Mouse (Mus musculus) MEL (cell line): ENCODE results near the gene Smu1. TPM values are rescaled to one million over a fixed set of nuclear protein-coding genes. Genes with fewer than 3 reads are reported as not detected.

Source experiments
- DNase-seq: peaks from one replicate; pipeline ENCODE4 v3.0.0; 2011; ENCODE audit warnings: low read depth, low spot score
- H3K27ac ChIP-seq: 2 replicates; pipeline ENCODE4 v1.5.1; 2012; ENCODE audit warnings: low read depth, mild to moderate bottlenecking, control low read depth, low read length, moderate library complexity; ENCODE audit not compliant: control insufficient read depth
- H3K27me3 ChIP-seq, 2 experiments: fragments of 150-350 bp in 1 of 2; sonication (generic) in 1 of 2; 2 replicates each; pipeline ENCODE4 v1.6.1; 2012; ENCODE audit warnings: low read length in 2 of 2, mild to moderate bottlenecking in 2 of 2, improper control_type of control experiment in 1 of 2, moderate library complexity in 1 of 2; ENCODE audit not compliant: insufficient read depth in 2 of 2, control insufficient read depth in 1 of 2
- H3K36me3 ChIP-seq, 2 experiments: 2 replicates each; pipeline ENCODE4 v1.6.1; 2012 to 2014; ENCODE audit warnings: low read length in 2 of 2, improper control_type of control experiment in 1 of 2, inconsistent platforms in 1 of 2, mild to moderate bottlenecking in 1 of 2; ENCODE audit not compliant: insufficient read depth in 2 of 2, control insufficient read depth in 1 of 2
- H3K4me1 ChIP-seq, 2 experiments: fragments of 150-350 bp in 1 of 2; sonication (generic) in 1 of 2; 2 replicates each; pipeline ENCODE4 v1.6.1; 2012; ENCODE audit warnings: low read length in 2 of 2, improper control_type of control experiment in 1 of 2, mild to moderate bottlenecking in 1 of 2; ENCODE audit not compliant: insufficient read depth in 2 of 2, control insufficient read depth in 1 of 2
- H3K4me3 ChIP-seq, 2 experiments: fragments of 150-350 bp in 1 of 2; sonication (generic) in 1 of 2; 2 replicates each; pipeline ENCODE4 v1.5.1; 2012; ENCODE audit warnings: low read depth in 2 of 2, low read length in 2 of 2, mild to moderate bottlenecking in 2 of 2, moderate library complexity in 2 of 2, control low read depth in 1 of 2, improper control_type of control experiment in 1 of 2; ENCODE audit not compliant: control insufficient read depth in 1 of 2, insufficient read depth in 1 of 2
- H3K79me2 ChIP-seq: 2 replicates; pipeline ENCODE4 v1.6.1; 2012; ENCODE audit warnings: mild to moderate bottlenecking, low read length, moderate library complexity; ENCODE audit not compliant: control insufficient read depth, poor library complexity, insufficient read depth
- H3K9ac ChIP-seq: 2 replicates; pipeline ENCODE4 v1.6.1; 2012; ENCODE audit warnings: low read depth, mild to moderate bottlenecking, control low read depth, low read length, moderate library complexity; ENCODE audit not compliant: control insufficient read depth, poor library complexity, severe bottlenecking
- H3K9me3 ChIP-seq: fragments of 150-350 bp; sonication (generic); replicated peaks from 2 replicates; pipeline ENCODE4 v1.6.1; 2012; ENCODE audit warnings: mild to moderate bottlenecking, low read length, improper control_type of control experiment, moderate library complexity; ENCODE audit not compliant: insufficient read depth
- BHLHE40 ChIP-seq: IDR thresholded peaks from 2 replicates; pipeline ENCODE4 v1.6.1; 2012; ENCODE audit warnings: low read depth, mild to moderate bottlenecking, inconsistent platforms, low read length, improper control_type of control experiment, borderline replicate concordance
- CHD2 ChIP-seq: IDR thresholded peaks from 2 replicates; pipeline ENCODE4 v1.6.1; 2011; ENCODE audit warnings: low read length, improper control_type of control experiment
- ELF1 ChIP-seq: IDR thresholded peaks from 2 replicates; pipeline ENCODE4 v1.6.1; 2014; ENCODE audit warnings: low read depth, mild to moderate bottlenecking, inconsistent platforms, low read length, improper control_type of control experiment, moderate library complexity
- ETS1 ChIP-seq: IDR thresholded peaks from 2 replicates; pipeline ENCODE4 v1.6.1; 2012; ENCODE audit warnings: low read depth, mild to moderate bottlenecking, inconsistent platforms, low read length, improper control_type of control experiment, moderate library complexity
- GABPA ChIP-seq: IDR thresholded peaks from 2 replicates; pipeline ENCODE4 v1.6.1; 2012; ENCODE audit warnings: low read depth, mild to moderate bottlenecking, inconsistent platforms, low read length, improper control_type of control experiment, moderate library complexity
- GATA1 ChIP-seq: IDR thresholded peaks from 2 replicates; pipeline ENCODE4 v1.6.1; 2011; ENCODE audit warnings: low read depth, low read length, improper control_type of control experiment
- HCFC1 ChIP-seq: IDR thresholded peaks from 2 replicates; pipeline ENCODE4 v1.6.1; 2012; ENCODE audit warnings: low read depth, mild to moderate bottlenecking, inconsistent platforms, low read length, improper control_type of control experiment, moderate library complexity
- JUND ChIP-seq: IDR thresholded peaks from 2 replicates; pipeline ENCODE4 v1.6.1; 2011; ENCODE audit warnings: low read depth, mild to moderate bottlenecking, improper control_type of control experiment, low read length
- MAFK ChIP-seq: IDR thresholded peaks from 2 replicates; pipeline ENCODE4 v1.6.1; 2011; ENCODE audit warnings: low read depth, mild to moderate bottlenecking, low read length, improper control_type of control experiment, borderline replicate concordance
- MAX ChIP-seq: IDR thresholded peaks from 2 replicates; pipeline ENCODE4 v1.6.1; 2011; ENCODE audit warnings: low read length, improper control_type of control experiment
- MAZ ChIP-seq: IDR thresholded peaks from 2 replicates; pipeline ENCODE4 v1.6.1; 2012; ENCODE audit warnings: low read depth, mild to moderate bottlenecking, inconsistent platforms, low read length, improper control_type of control experiment
- MXI1 ChIP-seq: IDR thresholded peaks from 2 replicates; pipeline ENCODE4 v1.6.1; 2011; ENCODE audit warnings: mild to moderate bottlenecking, low read depth, low read length, improper control_type of control experiment
- MYB ChIP-seq: IDR thresholded peaks from 2 replicates; pipeline ENCODE4 v1.6.1; 2011; ENCODE audit warnings: mild to moderate bottlenecking, low read depth, low read length, improper control_type of control experiment
- NELFE ChIP-seq: IDR thresholded peaks from 2 replicates; pipeline ENCODE4 v1.6.1; 2011; ENCODE audit warnings: low read depth, low read length, improper control_type of control experiment
- NRF1 ChIP-seq: IDR thresholded peaks from 2 replicates; pipeline ENCODE4 v1.6.1; 2014; ENCODE audit warnings: low read depth, mild to moderate bottlenecking, inconsistent platforms, low read length, improper control_type of control experiment, moderate library complexity; ENCODE audit not compliant: poor library complexity, insufficient read depth, severe bottlenecking
- POLR2A ChIP-seq, 2 experiments: IDR thresholded peaks; 2 replicates each; pipeline ENCODE4 v1.6.1; 2011 to 2012; ENCODE audit warnings: low read length in 2 of 2, mild to moderate bottlenecking in 2 of 2, control low read depth in 1 of 2, improper control_type of control experiment in 1 of 2, low read depth in 1 of 2, moderate library complexity in 1 of 2; ENCODE audit not compliant: control insufficient read depth in 1 of 2, insufficient read depth in 1 of 2, poor library complexity in 1 of 2
- POLR2AphosphoS2 ChIP-seq: IDR thresholded peaks from 2 replicates; pipeline ENCODE4 v1.6.1; 2011; ENCODE audit warnings: low read length, improper control_type of control experiment
- POLR2AphosphoS5 ChIP-seq: IDR thresholded peaks from 2 replicates; pipeline ENCODE4 v1.6.1; 2012; ENCODE audit warnings: low read depth, borderline replicate concordance, mild to moderate bottlenecking, inconsistent platforms, low read length, moderate library complexity, mixed read lengths
- RAD21 ChIP-seq: IDR thresholded peaks from 2 replicates; pipeline ENCODE4 v1.6.1; 2011; ENCODE audit warnings: mild to moderate bottlenecking, low read depth, low read length, improper control_type of control experiment
- SIN3A ChIP-seq: IDR thresholded peaks from 2 replicates; pipeline ENCODE4 v1.6.1; 2012; ENCODE audit warnings: low read length, improper control_type of control experiment, inconsistent platforms
- SMC3 ChIP-seq: IDR thresholded peaks from 2 replicates; pipeline ENCODE4 v1.6.1; 2011; ENCODE audit warnings: low read depth, low read length, improper control_type of control experiment
- TAL1 ChIP-seq: IDR thresholded peaks from 2 replicates; pipeline ENCODE4 v1.6.1; 2012; ENCODE audit warnings: mild to moderate bottlenecking, inconsistent platforms, low read length, moderate library complexity, mixed read lengths
- TBP ChIP-seq: IDR thresholded peaks from 2 replicates; pipeline ENCODE4 v1.8.0; 2011; ENCODE audit warnings: low read depth, low read length, improper control_type of control experiment
- TCF12 ChIP-seq: IDR thresholded peaks from 2 replicates; pipeline ENCODE4 v1.6.1; 2014; ENCODE audit warnings: low read depth, mild to moderate bottlenecking, inconsistent platforms, low read length, improper control_type of control experiment, moderate library complexity
- UBTF ChIP-seq: IDR thresholded peaks from 2 replicates; pipeline ENCODE4 v1.6.1; 2012; ENCODE audit warnings: low read depth, mild to moderate bottlenecking, inconsistent platforms, low read length, improper control_type of control experiment, moderate library complexity, borderline replicate concordance; ENCODE audit not compliant: insufficient read depth
- USF1 ChIP-seq: IDR thresholded peaks from 2 replicates; pipeline ENCODE4 v1.6.1; 2014; ENCODE audit warnings: low read depth, mild to moderate bottlenecking, inconsistent platforms, low read length, improper control_type of control experiment, moderate library complexity
- USF2 ChIP-seq, 2 experiments: IDR thresholded peaks; 2 replicates each; pipeline ENCODE4 v1.6.1; 2011 to 2012; ENCODE audit warnings: improper control_type of control experiment in 2 of 2, low read length in 2 of 2, borderline replicate concordance in 1 of 2, inconsistent platforms in 1 of 2, low read depth in 1 of 2, mild to moderate bottlenecking in 1 of 2; ENCODE audit not compliant: insufficient read depth in 1 of 2
- ZKSCAN1 ChIP-seq: IDR thresholded peaks from 2 replicates; pipeline ENCODE4 v1.6.1; 2012; ENCODE audit warnings: low read depth, mild to moderate bottlenecking, inconsistent platforms, low read length, improper control_type of control experiment, moderate library complexity
- ZMIZ1 ChIP-seq: IDR thresholded peaks from 2 replicates; pipeline ENCODE4 v1.6.1; 2012; ENCODE audit warnings: low read depth, mild to moderate bottlenecking, inconsistent platforms, low read length, improper control_type of control experiment, moderate library complexity
- polyA plus RNA-seq, 2 experiments: library from polyadenylated mRNA; stranded (reverse) in 1 of 2; unstranded in 1 of 2; fragments of >175 nt in 1 of 2; fragments of >200 nt in 1 of 2; gene quantifications; 2 replicates each; pipeline versions ENCODE4 v1.2.1 to v1.2.4; 2012; ENCODE audit warnings: low replicate concordance in 2 of 2, low read depth in 1 of 2; ENCODE audit not compliant: insufficient read length in 2 of 2, insufficient read depth in 1 of 2, missing spikeins in 1 of 2
- total RNA-seq: library from RNA; depleted of rRNA; stranded (reverse); fragments of 300-350 nt; gene quantifications from 2 replicates; pipeline ENCODE4 v1.2.3, GENCODE M21; 2012

Smu1 gene
- total and polyA plus RNA-seq, 3 experiments: 111 to 124 TPM; not detected in 1

DNA sequence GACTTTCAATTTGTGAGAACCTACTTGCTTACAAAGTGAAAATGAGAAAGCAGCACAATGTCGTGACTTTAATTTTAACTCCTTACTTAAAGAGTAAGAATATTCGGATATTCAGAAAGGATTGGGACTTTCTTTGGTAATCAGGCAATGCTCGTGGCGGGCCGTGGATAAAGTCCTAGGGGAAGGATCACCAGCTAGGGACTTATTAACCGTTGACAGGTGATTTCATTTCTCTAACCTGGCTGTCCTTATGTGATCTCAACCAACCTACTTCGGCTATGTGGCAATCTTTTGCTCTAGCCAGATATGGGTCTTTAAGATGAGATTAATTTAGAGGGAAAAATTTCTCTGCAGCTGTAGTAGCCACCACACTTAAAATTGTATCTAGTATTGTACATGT is 32.6 kb downstream of the Smu1 start:
- Histone ChIP-seq H3K27ac (no peak overlapping the region), H3K9ac (no peak overlapping the region), H3K9me3 (no peaks in the 10 kb centered on the region), H3K27me3 (no peaks in the 10 kb centered on the region), H3K36me3 (peaks cover 44 to 63% of the 10 kb centered on the region in 2 experiments), H3K4me3 (peak overlapping the region in 1 of 2 experiments; percentile 26; a peak in 3 of 4 replicates), H3K4me1 (peaks cover 12 to 19% of the 10 kb centered on the region in 2 experiments), H3K79me2 (peaks cover 29% of the 10 kb centered on the region)
- TF ChIP-seq JUND: no peak
- TF ChIP-seq SIN3A: 0 out of 2 replicates have a peak, but pooled peaks have one; percentile 18
- TF ChIP-seq POLR2A (IDR thresholded peaks at IDR 0.05; ENCODE audit: control insufficient read depth in 1 of 2, insufficient read depth in 1 of 2, low read depth in 1 of 2, low read length in 2 of 2, poor library complexity in 1 of 2): no peak
- DNase-seq: no peak

DNA sequence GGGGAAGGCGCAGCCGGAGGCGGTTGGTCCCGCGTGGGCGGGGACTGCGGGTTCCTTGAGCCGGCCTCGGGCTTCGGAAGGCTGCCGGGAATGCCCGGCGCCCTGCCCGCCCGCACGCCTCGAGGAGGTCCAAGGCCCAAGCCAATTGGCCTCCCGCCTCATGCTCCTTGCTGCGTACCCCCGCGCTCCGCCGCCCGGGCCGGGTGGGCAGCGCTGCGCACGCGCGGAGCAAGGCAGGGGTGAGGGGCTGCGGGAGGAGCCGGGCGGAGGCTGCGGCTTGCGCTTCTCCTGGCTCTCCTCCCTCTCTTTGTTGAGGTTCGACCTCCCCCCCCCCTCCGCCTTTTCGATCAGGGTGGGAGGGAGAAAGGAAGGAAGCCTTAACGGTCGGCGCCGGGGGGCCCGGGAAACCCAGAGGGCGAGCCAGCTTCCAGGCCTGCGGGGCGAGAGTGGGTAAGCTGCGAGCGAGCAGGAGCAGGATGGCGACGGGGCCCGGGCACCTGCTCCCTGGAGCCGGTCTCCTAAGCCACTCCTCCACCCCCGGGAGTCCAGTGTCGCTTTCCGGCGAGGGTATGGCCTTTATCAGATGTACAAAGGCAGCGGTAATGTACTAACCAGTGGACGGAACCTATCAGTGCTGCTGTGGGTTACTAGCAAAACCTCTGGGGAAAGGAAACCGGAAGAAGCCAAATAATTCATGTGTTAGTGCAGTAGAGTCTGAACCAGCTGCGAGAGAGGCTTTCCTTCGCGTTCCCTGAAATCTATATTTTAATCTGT is 34.8 kb downstream of the Smu1 start:
- no peaks in the 10 kb centered on the region for H3K9me3 ChIP-seq
- peaks cover 26% of the 10 kb centered on the region for H3K79me2 ChIP-seq
- peaks cover 29 to 49% of the 10 kb centered on the region in 2 experiments for H3K36me3 ChIP-seq
- peak overlapping the region; percentile 92 for H3K9ac ChIP-seq
- peak overlapping the region; percentile 77 to 85 for H3K4me3 ChIP-seq
- peak overlapping the region; percentile 92 for H3K27ac ChIP-seq
- peaks cover 12 to 19% of the 10 kb centered on the region in 2 experiments for H3K4me1 ChIP-seq
- peak; percentile 88 for DNase-seq
- no peaks in the 10 kb centered on the region for H3K27me3 ChIP-seq
- TF ChIP-seq POLR2AphosphoS2: peak; percentile 66; the same call in 1 of the 2 replicates
- TF ChIP-seq USF1: no peak
- TF ChIP-seq GATA1: peak; percentile 54
- no peak for TF ChIP-seq CHD2
- TF ChIP-seq ETS1: peak; percentile 48; the same call in 1 of the 2 replicates
- peak; percentile 18; the same call in 1 of the 2 replicates for TF ChIP-seq MAX
- no peak for TF ChIP-seq ZKSCAN1
- peak; percentile 40; the same call in 1 of the 2 replicates for TF ChIP-seq SIN3A
- TF ChIP-seq BHLHE40: no peak
- no peak for TF ChIP-seq SMC3
- TF ChIP-seq TAL1: no peak
- TF ChIP-seq RAD21: no peak
- TF ChIP-seq JUND: no peak
- peak; percentile 41; the same call in 1 of the 2 replicates for TF ChIP-seq MXI1
- TF ChIP-seq MYB: no peak
- peak; percentile 57 for TF ChIP-seq ZMIZ1
- TF ChIP-seq POLR2AphosphoS5: no peak
- no peak; the same call in 1 of the 2 replicates for TF ChIP-seq HCFC1
- 0 out of 2 replicates have a peak, but pooled peaks have one; percentile 13 for TF ChIP-seq TCF12
- TF ChIP-seq GABPA: no peak
- peak; percentile 69; the same call in 1 of the 2 replicates for TF ChIP-seq ELF1
- TF ChIP-seq NELFE: peak; percentile 3; the same call in 1 of the 2 replicates
- TF ChIP-seq NRF1: peak; percentile 84
- 0 out of 2 replicates have a peak, but pooled peaks have one; percentile 36 for TF ChIP-seq UBTF
- TF ChIP-seq TBP: peak; percentile 75
- no peak for TF ChIP-seq MAZ
- TF ChIP-seq USF2 (IDR thresholded peaks at IDR 0.05; ENCODE audit: borderline replicate concordance in 1 of 2, insufficient read depth in 1 of 2, low read depth in 1 of 2, low read length in 2 of 2): no peak
- peak; percentile 49 to 78; a peak in 3 of 4 replicates for TF ChIP-seq POLR2A (IDR thresholded peaks at IDR 0.05; ENCODE audit: control insufficient read depth in 1 of 2, insufficient read depth in 1 of 2, low read depth in 1 of 2, low read length in 2 of 2, poor library complexity in 1 of 2)
- TF ChIP-seq MAFK: no peak
